Mouse (Mus musculus) forebrain, embryonic 14.5 days (tissue): ENCODE measurements at regions not wholly inside any gene's neighbourhood (a gene's known extent, or its start where the extent isn't known, plus 50 kb on each side); places are given as distances from the start of the nearest gene placed in this dataset.
A peak's percentile ranks its signal among the peaks of the same experiment; 100 is the strongest.

Experiments used
- ATAC-seq: fragments of 200-750 bp; cut with Nextera tagmentation; 2 replicates; pipeline ENCODE4 v1.8.0; 2017; ENCODE audit warnings: mild to moderate bottlenecking, moderate library complexity
- DNase-seq: peaks from one replicate; pipeline ENCODE4 v3.0.0-alpha.2; 2015; ENCODE audit warnings: low spot score
- H3K27ac ChIP-seq: fragments of 300-500 bp; sonication (generic); 2 replicates; pipeline ENCODE4 v1.5.1; 2014; ENCODE audit warnings: low read depth, mild to moderate bottlenecking, control low read depth, low read length, moderate library complexity
- H3K27me3 ChIP-seq: fragments of 300-500 bp; sonication (generic); replicated peaks from 2 replicates; pipeline ENCODE4 v1.6.1; 2014; ENCODE audit warnings: low read length, control low read depth, mixed read lengths; ENCODE audit not compliant: control insufficient read depth, insufficient read depth
- H3K36me3 ChIP-seq: fragments of 300-500 bp; sonication (generic); 2 replicates; pipeline ENCODE4 v1.6.1; 2014; ENCODE audit warnings: low read length, control low read depth; ENCODE audit not compliant: control insufficient read depth, insufficient read depth
- H3K4me1 ChIP-seq: fragments of 300-500 bp; sonication (generic); 2 replicates; pipeline ENCODE4 v1.6.1; 2014; ENCODE audit warnings: antibody characterized with exemption, low read length, control low read depth; ENCODE audit not compliant: control insufficient read depth, insufficient read depth
- H3K4me2 ChIP-seq: fragments of 300-500 bp; sonication (generic); 2 replicates; pipeline ENCODE4 v1.6.1; 2014; ENCODE audit warnings: mild to moderate bottlenecking, control low read depth, low read length
- H3K4me3 ChIP-seq: fragments of 300-500 bp; sonication (generic); 2 replicates; pipeline ENCODE4 v1.5.1; 2014; ENCODE audit warnings: low read depth, low read length, control low read depth
- H3K9ac ChIP-seq: fragments of 300-500 bp; sonication (generic); 2 replicates; pipeline ENCODE4 v1.6.1; 2014; ENCODE audit warnings: mild to moderate bottlenecking, low read length, control low read depth, moderate library complexity
- H3K9me3 ChIP-seq: fragments of 300-500 bp; sonication (generic); replicated peaks from 2 replicates; pipeline ENCODE4 v1.6.1; 2016; ENCODE audit warnings: low read length, control low read depth, mixed read lengths; ENCODE audit not compliant: control insufficient read depth
- WGBS: fragments of 180-500 bp; shearing (Covaris S2); extraction: QIAGEN DNeasy Blood & Tissue Kit; methylation state at CpG from one replicate; pipeline ENCODE4 v1.1.7; 2014; 5-methylcytosine and 5-hydroxymethylcytosine counted together

GRCm38 (mm10) chr11:111858111-111858510, 792.1 kb downstream of the Kcnj2 start:
- Histone ChIP-seq H3K36me3 (no peaks in the 10 kb centered on the region), H3K27ac (no peak overlapping the region), H3K27me3 (no peaks in the 10 kb centered on the region), H3K9me3 (no peaks in the 10 kb centered on the region), H3K4me3 (no peak overlapping the region), H3K4me2 (no peak overlapping the region), H3K9ac (no peak overlapping the region), H3K4me1 (no peaks in the 10 kb centered on the region)
- ATAC-seq (no peak), DNase-seq (no peak)
- 84% methylated on average over 5 of the region's 5 CpGs for WGBS

GRCm38 (mm10) chr11:111865143-111865542, 799.2 kb downstream of the Kcnj2 start:
- Histone ChIP-seq H3K4me1 (no peaks in the 10 kb centered on the region; the same call in 1 of the 2 replicates), H3K4me3 (no peak overlapping the region), H3K27ac (no peak overlapping the region), H3K4me2 (no peak overlapping the region), H3K9me3 (no peaks in the 10 kb centered on the region), H3K36me3 (no peaks in the 10 kb centered on the region), H3K9ac (no peak overlapping the region), H3K27me3 (no peaks in the 10 kb centered on the region)
- ATAC-seq (no peak), DNase-seq (no peak)
- 48% methylated on average over 1 of the region's 1 CpGs for WGBS

- Histone ChIP-seq H3K4me1 (no peaks in the 10 kb centered on the region), H3K27ac (no peak overlapping the region), H3K9ac (no peak overlapping the region), H3K27me3 (no peaks in the 10 kb centered on the region), H3K36me3 (no peaks in the 10 kb centered on the region), H3K4me2 (no peak overlapping the region), H3K9me3 (no peaks in the 10 kb centered on the region), H3K4me3 (no peak overlapping the region)
- ATAC-seq = no peak
- peak; percentile 10 for DNase-seq
- WGBS = 85% methylated on average over 4 of the region's 4 CpGs
Observed at GRCm38 (mm10) chr11:111875406-111875805, 809.4 kb downstream of the Kcnj2 start.

GRCm38 (mm10) chr11:111880146-111880545, 814.2 kb downstream of the Kcnj2 start:
- no peak overlapping the region for H3K27ac ChIP-seq
- H3K4me1 ChIP-seq = no peaks in the 10 kb centered on the region
- WGBS = 91% methylated on average over 6 of the region's 6 CpGs
- no peaks in the 10 kb centered on the region for H3K27me3 ChIP-seq
- H3K4me3 ChIP-seq = no peak overlapping the region
- H3K4me2 ChIP-seq = no peak overlapping the region
- no peak for ATAC-seq
- no peak for DNase-seq
- H3K36me3 ChIP-seq = no peaks in the 10 kb centered on the region
- no peak overlapping the region for H3K9ac ChIP-seq
- H3K9me3 ChIP-seq = no peaks in the 10 kb centered on the region

- H3K27me3 ChIP-seq = no peaks in the 10 kb centered on the region
- no peak overlapping the region for H3K4me2 ChIP-seq
- 43% methylated on average over 3 of the region's 3 CpGs for WGBS
- peaks cover 7% of the 10 kb centered on the region; the same call in 1 of the 2 replicates for H3K4me1 ChIP-seq
- no peak overlapping the region for H3K27ac ChIP-seq
- no peak for ATAC-seq
- H3K9me3 ChIP-seq = no peaks in the 10 kb centered on the region
- no peak overlapping the region for H3K4me3 ChIP-seq
- H3K36me3 ChIP-seq = no peaks in the 10 kb centered on the region
- no peak overlapping the region for H3K9ac ChIP-seq
- peak; percentile 37 for DNase-seq
Observed at GRCm38 (mm10) chr11:111890026-111890425, 824.1 kb downstream of the Kcnj2 start.

- ATAC-seq (peak; percentile 79; the same call in 1 of the 2 replicates), DNase-seq (peak; percentile 74)
- 0 out of 2 replicates have a peak overlapping the region, but pooled peaks have one; percentile 0 for H3K4me2 ChIP-seq
- no peaks in the 10 kb centered on the region for H3K36me3 ChIP-seq
- H3K9me3 ChIP-seq = no peaks in the 10 kb centered on the region
- WGBS = 4% methylated on average over 8 of the region's 8 CpGs
- H3K27me3 ChIP-seq = no peaks in the 10 kb centered on the region
- H3K4me3 ChIP-seq = no peak overlapping the region
- H3K27ac ChIP-seq = no peak overlapping the region
- no peak overlapping the region for H3K9ac ChIP-seq
- H3K4me1 ChIP-seq = peaks cover 7% of the 10 kb centered on the region; the same call in 1 of the 2 replicates
Observed at GRCm38 (mm10) chr11:111893861-111894260, 827.9 kb downstream of the Kcnj2 start.

DNA sequence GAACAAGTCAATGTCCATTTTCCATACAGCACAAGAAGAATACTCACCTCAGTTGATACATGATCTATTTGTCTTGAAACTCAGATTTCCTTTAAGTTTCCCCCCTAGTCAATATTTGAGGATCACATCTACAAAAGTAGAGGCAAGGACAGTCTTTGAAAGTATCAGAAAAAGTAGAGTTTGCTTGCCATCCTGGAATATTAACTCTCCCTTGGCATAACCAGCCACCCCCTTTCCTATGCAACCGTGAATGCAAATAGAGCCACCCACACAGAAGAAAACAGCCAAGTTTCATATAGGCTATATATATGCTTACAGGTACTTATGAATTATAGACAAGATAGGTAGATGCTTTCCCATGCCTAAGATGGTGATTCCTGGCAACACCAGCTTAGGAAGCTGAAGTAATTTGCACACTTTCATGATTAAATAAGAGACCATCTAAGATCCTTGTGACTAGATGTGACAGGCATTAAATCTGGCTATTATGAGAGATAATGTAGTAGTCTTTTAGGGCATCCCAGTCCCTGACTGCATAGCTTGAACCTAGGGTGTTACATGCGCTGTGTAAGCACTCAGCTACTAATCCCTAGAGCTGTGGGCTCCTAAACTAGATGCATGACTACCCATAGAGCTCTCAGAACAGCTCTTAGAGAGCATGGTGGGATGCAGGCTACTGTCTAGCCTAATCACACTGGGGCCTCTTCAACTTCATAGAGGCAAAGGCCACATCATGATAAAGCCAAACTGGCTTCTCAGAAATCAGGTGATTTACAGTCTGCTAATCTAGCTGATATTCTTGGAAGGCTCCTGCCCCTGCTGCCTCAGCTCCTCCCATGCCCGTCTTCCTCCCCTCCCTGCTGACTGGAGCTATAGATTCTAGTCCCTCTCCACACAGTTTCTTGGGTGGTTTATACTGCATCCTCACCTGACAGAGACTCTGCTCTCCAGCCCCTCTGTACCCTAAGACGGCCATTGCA, 829.5 kb downstream of the Kcnj2 start:
- H3K9ac ChIP-seq = no peak overlapping the region
- H3K27ac ChIP-seq = no peak overlapping the region
- no peaks in the 10 kb centered on the region for H3K27me3 ChIP-seq
- H3K4me3 ChIP-seq = no peak overlapping the region
- DNase-seq (no peak), ATAC-seq (no peak)
- peaks cover 7% of the 10 kb centered on the region; the same call in 1 of the 2 replicates for H3K4me1 ChIP-seq
- no peaks in the 10 kb centered on the region for H3K36me3 ChIP-seq
- no peaks in the 10 kb centered on the region for H3K9me3 ChIP-seq
- WGBS = 76% methylated on average over 4 of the region's 4 CpGs
- H3K4me2 ChIP-seq = no peak overlapping the region

DNA sequence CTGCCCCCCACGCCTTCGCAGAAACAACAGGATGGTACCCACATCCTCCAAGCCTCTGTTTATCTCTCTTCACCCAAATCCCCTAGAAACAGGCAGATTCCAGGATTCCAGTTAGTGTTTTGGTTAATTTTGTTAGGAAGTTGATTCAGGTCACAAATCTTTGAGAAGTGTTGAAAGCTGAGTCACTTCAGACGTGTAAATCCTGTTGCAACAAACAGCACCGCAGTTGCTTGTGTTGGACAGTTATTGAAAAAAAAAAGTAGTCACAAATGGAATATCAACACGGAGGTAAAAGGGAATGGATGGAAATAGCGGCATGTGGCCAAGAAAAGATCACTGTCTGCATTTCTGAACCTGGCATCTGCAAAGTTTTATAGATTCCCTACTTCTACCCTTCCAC, 831.0 kb downstream of the Kcnj2 start:
- H3K27me3 ChIP-seq = no peaks in the 10 kb centered on the region
- no peak overlapping the region for H3K4me3 ChIP-seq
- no peak for DNase-seq
- 88% methylated on average over 6 of the region's 6 CpGs for WGBS
- no peaks in the 10 kb centered on the region for H3K36me3 ChIP-seq
- no peaks in the 10 kb centered on the region for H3K9me3 ChIP-seq
- no peak overlapping the region for H3K4me2 ChIP-seq
- H3K27ac ChIP-seq = no peak overlapping the region
- H3K9ac ChIP-seq = no peak overlapping the region
- no peak for ATAC-seq
- peaks cover 7% of the 10 kb centered on the region; the same call in 1 of the 2 replicates for H3K4me1 ChIP-seq

- WGBS = 50% methylated on average over 4 of the region's 4 CpGs
- Histone ChIP-seq H3K36me3 (no peaks in the 10 kb centered on the region), H3K4me1 (no peaks in the 10 kb centered on the region), H3K9ac (no peak overlapping the region), H3K4me2 (no peak overlapping the region), H3K27ac (no peak overlapping the region), H3K27me3 (no peaks in the 10 kb centered on the region), H3K9me3 (no peaks in the 10 kb centered on the region), H3K4me3 (no peak overlapping the region)
- ATAC-seq = no peak
- peak; percentile 62 for DNase-seq
Observed at GRCm38 (mm10) chr11:111904086-111904485, 838.1 kb downstream of the Kcnj2 start.
